Mouse (Mus musculus) thymus, postnatal 25 days (tissue): ENCODE measurements at regions not wholly inside any gene's neighbourhood (a gene's known extent, or its start where the extent isn't known, plus 50 kb on each side); places are given as distances from the start of the nearest gene placed in this dataset.
A peak's percentile ranks its signal among the peaks of the same experiment; 100 is the strongest.

Experiments
- DNase-seq: peaks from one replicate; pipeline ENCODE4 v3.0.0; 2022

DNA sequence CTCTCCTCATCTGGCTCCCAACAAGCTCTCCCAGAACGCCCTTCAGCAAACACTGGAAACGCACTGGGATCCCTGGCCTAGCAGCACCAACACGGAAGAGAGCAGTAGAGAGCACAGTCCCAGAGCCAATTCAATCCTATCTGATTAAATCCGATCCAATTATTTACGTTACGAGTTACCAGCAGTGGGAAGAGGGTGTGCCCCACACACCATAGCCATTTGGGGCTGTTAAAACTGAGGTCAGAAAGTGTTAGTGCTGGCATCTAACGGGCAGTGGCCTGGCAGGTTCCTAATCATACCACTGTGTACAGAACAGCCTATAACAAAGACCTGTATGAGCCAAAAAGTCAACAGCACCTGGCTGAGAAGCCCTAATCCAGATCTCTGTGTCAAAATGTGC, 60.1 kb upstream of the Nfe2l3 start:
- no peak for DNase-seq

- peak; percentile 9 for DNase-seq
These were observed 54.0 kb upstream of the Nfe2l3 start for GRCm38 (mm10) chr6:51378436-51378835.

GRCm38 (mm10) chr6:51379074-51379473, 53.4 kb upstream of the Nfe2l3 start:
- DNase-seq: no peak

DNA sequence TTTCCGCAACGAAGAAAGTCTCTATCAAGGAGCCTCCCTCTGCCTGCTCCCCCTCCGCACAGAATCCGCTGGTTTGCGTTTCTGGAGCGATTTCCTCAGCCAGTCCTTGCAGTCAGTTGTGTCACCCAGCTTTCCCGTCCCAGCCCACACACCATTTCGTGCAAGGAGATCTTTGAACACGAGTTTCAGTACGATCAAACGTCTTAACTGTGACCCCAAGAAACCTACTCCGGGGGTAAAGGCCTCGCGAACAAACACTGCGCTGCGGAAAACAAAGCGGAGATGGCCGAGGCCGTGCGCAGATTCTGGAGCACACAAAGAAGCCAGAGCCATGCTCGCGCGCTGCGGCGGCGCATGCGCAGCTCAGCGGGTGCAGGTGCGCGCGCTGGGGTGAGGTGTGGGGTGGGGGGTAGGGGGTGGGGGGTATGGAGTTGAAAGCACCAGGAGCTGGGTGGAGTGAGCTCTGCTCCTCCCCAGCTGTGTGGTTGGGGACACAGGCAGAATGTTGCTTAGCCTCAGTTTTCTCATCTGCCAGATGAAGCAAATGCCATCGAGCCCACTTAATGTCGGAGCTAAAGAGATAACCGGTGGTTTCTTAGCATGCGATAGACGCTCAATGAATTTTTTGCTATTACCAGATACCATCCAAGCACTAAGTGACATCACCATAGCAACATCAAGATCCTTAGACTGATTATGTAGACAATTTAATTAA, 52.8 kb upstream of the Nfe2l3 start:
- DNase-seq: peak; percentile 79

GRCm38 (mm10) chr6:51380275-51380575, 52.2 kb upstream of the Nfe2l3 start:
- peak; percentile 8 for DNase-seq

DNA sequence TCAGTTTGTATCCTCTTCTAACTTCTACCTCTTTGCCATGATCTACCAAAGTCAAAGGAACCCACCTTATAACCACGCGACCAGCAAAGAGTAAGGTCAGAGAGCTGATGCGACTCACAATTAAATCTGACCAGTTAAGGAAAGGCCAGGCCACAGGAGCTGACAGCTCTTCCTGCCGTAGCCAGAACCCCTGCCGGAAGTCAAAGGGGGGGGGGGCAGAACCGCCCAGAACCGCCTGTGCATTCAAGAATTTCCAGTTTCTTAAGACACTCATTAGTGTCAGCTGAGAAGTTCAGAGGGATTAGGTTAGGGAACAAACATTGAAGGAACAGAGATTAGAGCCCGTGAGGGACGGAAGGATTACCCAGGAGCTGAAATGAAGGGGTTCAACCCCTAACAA, 51.0 kb upstream of the Nfe2l3 start:
- peak; percentile 13 for DNase-seq
